Mouse (Mus musculus) cerebellum, adult 2 months (tissue): ENCODE measurements around the gene Vkorc1.

Experiments
- CTCF ChIP-seq: fragments of 200-500 bp; IDR thresholded peaks from 2 replicates; pipeline ENCODE4 v1.5.1; 2011; ENCODE audit warnings: low read depth, mild to moderate bottlenecking, control low read depth, low read length, moderate library complexity, borderline replicate concordance; ENCODE audit not compliant: insufficient read depth
- POLR2A ChIP-seq: fragments of 200-500 bp; IDR thresholded peaks from 2 replicates; pipeline ENCODE4 v1.6.1; 2011; ENCODE audit warnings: low read length, control low read depth, borderline replicate concordance; ENCODE audit not compliant: insufficient read depth

DNA sequence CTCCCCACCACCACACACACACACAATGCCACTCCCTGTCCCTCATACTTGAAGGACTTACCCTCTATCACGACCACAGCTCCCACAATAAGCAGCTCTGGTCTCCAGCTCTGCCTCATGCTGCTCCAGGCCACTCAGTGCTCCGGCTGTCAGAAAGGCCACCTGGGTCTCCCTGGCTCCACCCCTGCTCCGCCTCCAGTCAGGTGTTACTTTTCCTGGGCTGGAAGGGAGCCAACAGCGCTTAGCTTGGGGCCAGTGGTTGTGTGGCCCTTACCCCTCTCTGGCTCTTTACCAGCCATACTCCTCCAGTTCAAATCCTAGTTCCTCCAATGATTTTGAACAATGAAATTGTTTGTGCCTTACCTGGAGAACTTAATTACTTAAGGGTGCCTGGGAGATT is 4.6 kb downstream of the Vkorc1 start, which contains the start of gene Prss53:
- TF ChIP-seq CTCF (no peak), POLR2A (no peak)
